Mouse (Mus musculus): ENCODE results near the gene Fhl2. TPM values are rescaled to one million over a fixed set of nuclear protein-coding genes. Genes with fewer than 3 reads are reported as not detected.
"Not testable (repeated sequence)": the region's sequence is repeated elsewhere in the genome, so short reads cannot be mapped to it uniquely, and the experiment has no call there.

Fhl2 gene
- polyA plus RNA-seq, 1 experiment from 2014 or later = 55.3 TPM

- H3K4me3 ChIP-seq (ENCODE audit: low read depth, low read length) = no peak overlapping the region
- WGBS = 86% methylated on average over 3 of the region's 3 CpGs
- no peaks in the 10 kb centered on the region for H3K27me3 ChIP-seq (replicated peaks; ENCODE audit: control insufficient read depth, insufficient read depth, low read length)
- no peaks in the 10 kb centered on the region for H3K9me3 ChIP-seq (ENCODE audit: control insufficient read depth)
- TF ChIP-seq CTCF (IDR thresholded peaks at IDR 0.05; ENCODE audit: low read depth) = no peak
- no peak for ATAC-seq
- no peak overlapping the region for H3K4me2 ChIP-seq (replicated peaks; ENCODE audit: low read depth)
- H3K4me1 ChIP-seq (replicated peaks; ENCODE audit: control insufficient read depth, insufficient read depth, low read length) = no peaks in the 10 kb centered on the region
- H3K27ac ChIP-seq (ENCODE audit: low read depth, low read length) = no peak overlapping the region
- no peak overlapping the region for H3K9ac ChIP-seq (ENCODE audit: low read depth, low read length)
- no peaks in the 10 kb centered on the region for H3K36me3 ChIP-seq (ENCODE audit: control insufficient read depth, insufficient read depth)
Measured at GRCm38 (mm10) chr1:43199210-43199866, 2.6 kb upstream of the Fhl2 start.

GRCm38 (mm10) chr1:43196059-43196458, 725 bp downstream of the Fhl2 start:
- Histone ChIP-seq H3K4me1 (replicated peaks; ENCODE audit: control insufficient read depth, insufficient read depth, low read length) (no peaks in the 10 kb centered on the region), H3K4me3 (ENCODE audit: low read depth, low read length) (no peak overlapping the region), H3K27ac (ENCODE audit: low read depth, low read length) (no peak overlapping the region), H3K9me3 (ENCODE audit: control insufficient read depth) (no peaks in the 10 kb centered on the region), H3K9ac (ENCODE audit: low read depth, low read length) (no peak overlapping the region), H3K36me3 (ENCODE audit: control insufficient read depth, insufficient read depth) (no peaks in the 10 kb centered on the region), H3K27me3 (replicated peaks; ENCODE audit: control insufficient read depth, insufficient read depth, low read length) (no peaks in the 10 kb centered on the region), H3K4me2 (replicated peaks; ENCODE audit: low read depth) (no peak overlapping the region)
- ATAC-seq = no peak
- TF ChIP-seq CTCF (IDR thresholded peaks at IDR 0.05; ENCODE audit: low read depth) = no peak
- 43% methylated on average over 1 of the region's 1 CpGs for WGBS

- ATAC-seq = no peak
- 96% methylated on average over 6 of the region's 6 CpGs for WGBS
- no peak for TF ChIP-seq CTCF (IDR thresholded peaks at IDR 0.05; ENCODE audit: low read depth)
Measured at GRCm38 (mm10) chr1:43193423-43193822, 3.4 kb downstream of the Fhl2 start.

GRCm38 (mm10) chr1:43192471-43192870, 4.3 kb downstream of the Fhl2 start:
- no peaks in the 10 kb centered on the region for H3K9me3 ChIP-seq (ENCODE audit: control insufficient read depth)
- no peaks in the 10 kb centered on the region for H3K36me3 ChIP-seq (ENCODE audit: control insufficient read depth, insufficient read depth)
- no peak overlapping the region for H3K4me2 ChIP-seq (replicated peaks; ENCODE audit: low read depth)
- no peak overlapping the region for H3K4me3 ChIP-seq (ENCODE audit: low read depth, low read length)
- H3K27ac ChIP-seq (ENCODE audit: low read depth, low read length) = no peak overlapping the region
- no peak for ATAC-seq
- H3K4me1 ChIP-seq (replicated peaks; ENCODE audit: control insufficient read depth, insufficient read depth, low read length) = no peaks in the 10 kb centered on the region
- 47% methylated on average over 10 of the region's 10 CpGs for WGBS
- H3K27me3 ChIP-seq (replicated peaks; ENCODE audit: control insufficient read depth, insufficient read depth, low read length) = no peaks in the 10 kb centered on the region
- no peak for TF ChIP-seq CTCF (IDR thresholded peaks at IDR 0.05; ENCODE audit: low read depth)
- no peak overlapping the region for H3K9ac ChIP-seq (ENCODE audit: low read depth, low read length)

More at GRCm38 (mm10) chr1:43193423-43193822, 3.4 kb downstream of the Fhl2 start:
- H3K9me3 ChIP-seq (ENCODE audit: control insufficient read depth) = no peaks in the 10 kb centered on the region
- no peak overlapping the region for H3K4me3 ChIP-seq (ENCODE audit: low read depth, low read length)
- H3K4me1 ChIP-seq (replicated peaks; ENCODE audit: control insufficient read depth, insufficient read depth, low read length) = no peaks in the 10 kb centered on the region
- no peak overlapping the region for H3K9ac ChIP-seq (ENCODE audit: low read depth, low read length)
- H3K36me3 ChIP-seq (ENCODE audit: control insufficient read depth, insufficient read depth) = no peaks in the 10 kb centered on the region
- no peak overlapping the region for H3K4me2 ChIP-seq (replicated peaks; ENCODE audit: low read depth)
- no peak overlapping the region for H3K27ac ChIP-seq (ENCODE audit: low read depth, low read length)
- H3K27me3 ChIP-seq (replicated peaks; ENCODE audit: control insufficient read depth, insufficient read depth, low read length) = no peaks in the 10 kb centered on the region

DNA sequence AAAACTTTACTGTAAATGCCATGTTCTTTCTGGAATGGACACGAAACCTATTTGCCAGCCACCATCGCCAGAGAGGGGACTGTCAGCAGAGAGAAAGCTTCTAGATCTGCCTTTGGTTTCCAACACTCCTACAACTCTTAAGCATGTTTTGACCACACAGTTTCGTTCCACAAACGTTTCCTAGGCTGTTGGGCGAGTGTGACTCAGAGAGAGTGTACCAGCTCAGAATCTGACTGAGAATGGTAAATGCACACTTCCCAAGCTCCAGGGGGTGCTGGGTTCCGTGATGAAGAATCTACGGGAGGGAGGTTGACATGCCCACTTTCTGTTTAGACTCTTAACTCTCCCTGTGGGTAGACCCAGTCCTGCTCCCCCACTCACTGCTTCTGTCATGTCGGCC, 5.7 kb downstream of the Fhl2 start:
- no peak for TF ChIP-seq CTCF (IDR thresholded peaks at IDR 0.05; ENCODE audit: low read depth)
- no peaks in the 10 kb centered on the region for H3K4me1 ChIP-seq (replicated peaks; ENCODE audit: control insufficient read depth, insufficient read depth, low read length)
- no peak overlapping the region for H3K4me3 ChIP-seq (ENCODE audit: low read depth, low read length)
- WGBS = 77% methylated on average over 8 of the region's 8 CpGs
- no peaks in the 10 kb centered on the region for H3K36me3 ChIP-seq (ENCODE audit: control insufficient read depth, insufficient read depth)
- H3K4me2 ChIP-seq (replicated peaks; ENCODE audit: low read depth) = no peak overlapping the region
- H3K27ac ChIP-seq (ENCODE audit: low read depth, low read length) = no peak overlapping the region
- H3K9me3 ChIP-seq (ENCODE audit: control insufficient read depth) = no peaks in the 10 kb centered on the region
- H3K27me3 ChIP-seq (replicated peaks; ENCODE audit: control insufficient read depth, insufficient read depth, low read length) = no peaks in the 10 kb centered on the region
- no peak overlapping the region for H3K9ac ChIP-seq (ENCODE audit: low read depth, low read length)
- no peak for ATAC-seq

DNA sequence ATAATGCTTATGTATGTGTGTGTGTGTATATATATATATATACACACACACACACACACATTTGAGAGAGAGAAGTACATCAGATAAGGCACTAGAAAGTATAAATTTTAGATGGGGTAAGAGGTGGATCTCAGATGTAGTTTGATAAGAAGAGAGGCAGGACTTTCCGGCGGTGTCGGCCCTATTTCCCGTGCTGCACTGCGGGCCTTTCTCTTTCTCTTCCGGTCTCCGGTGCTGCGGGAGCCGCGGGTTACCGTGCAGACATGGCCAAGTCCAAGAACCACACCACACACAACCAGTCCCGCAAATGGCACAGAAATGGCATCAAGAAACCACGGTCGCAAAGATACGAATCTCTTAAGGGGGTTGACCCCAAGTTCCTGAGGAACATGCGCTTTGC, 7.9 kb downstream of the Fhl2 start:
- H3K4me2 ChIP-seq (replicated peaks; ENCODE audit: low read depth); H3K4me1 ChIP-seq (replicated peaks; ENCODE audit: control insufficient read depth, insufficient read depth, low read length); H3K9me3 ChIP-seq (ENCODE audit: control insufficient read depth); H3K9ac ChIP-seq (ENCODE audit: low read depth, low read length); H3K27me3 ChIP-seq (replicated peaks; ENCODE audit: control insufficient read depth, insufficient read depth, low read length); H3K36me3 ChIP-seq (ENCODE audit: control insufficient read depth, insufficient read depth); ATAC-seq; H3K27ac ChIP-seq (ENCODE audit: low read depth, low read length); H3K4me3 ChIP-seq (ENCODE audit: low read depth, low read length): not testable (repeated sequence)
- 98% methylated on average over 11 of the region's 16 CpGs for WGBS

DNA sequence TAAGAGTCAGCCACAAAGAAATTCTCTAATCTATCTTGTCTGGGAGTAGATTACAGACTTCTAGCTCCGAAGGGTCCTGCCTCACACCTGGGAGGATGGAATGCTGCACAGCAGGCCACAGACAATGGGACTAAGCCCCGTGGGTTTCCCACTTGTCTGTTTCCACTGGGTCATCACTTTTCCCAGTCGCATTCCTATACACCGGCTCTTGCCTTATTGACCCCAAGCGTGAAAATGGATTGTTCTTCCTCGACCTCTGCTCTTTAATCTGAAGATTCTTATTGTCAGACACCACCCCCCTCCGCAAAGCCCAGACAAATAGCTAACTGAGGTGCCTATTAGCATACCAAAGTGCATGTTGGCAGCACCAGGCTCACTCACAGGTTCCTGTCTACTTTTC, 10.4 kb downstream of the Fhl2 start:
- TF ChIP-seq CTCF (IDR thresholded peaks at IDR 0.05; ENCODE audit: low read depth) = no peak
- no peak overlapping the region for H3K4me3 ChIP-seq (ENCODE audit: low read depth, low read length)
- H3K27me3 ChIP-seq (replicated peaks; ENCODE audit: control insufficient read depth, insufficient read depth, low read length) = no peaks in the 10 kb centered on the region
- no peak for ATAC-seq
- no peaks in the 10 kb centered on the region for H3K9me3 ChIP-seq (ENCODE audit: control insufficient read depth)
- no peaks in the 10 kb centered on the region for H3K4me1 ChIP-seq (replicated peaks; ENCODE audit: control insufficient read depth, insufficient read depth, low read length)
- H3K27ac ChIP-seq (ENCODE audit: low read depth, low read length) = no peak overlapping the region
- no peaks in the 10 kb centered on the region for H3K36me3 ChIP-seq (ENCODE audit: control insufficient read depth, insufficient read depth)
- 55% methylated on average over 7 of the region's 7 CpGs for WGBS
- H3K4me2 ChIP-seq (replicated peaks; ENCODE audit: low read depth) = no peak overlapping the region
- H3K9ac ChIP-seq (ENCODE audit: low read depth, low read length) = no peak overlapping the region

All from intestine, postnatal 0 days (tissue).